In the genomic region with DNA sequence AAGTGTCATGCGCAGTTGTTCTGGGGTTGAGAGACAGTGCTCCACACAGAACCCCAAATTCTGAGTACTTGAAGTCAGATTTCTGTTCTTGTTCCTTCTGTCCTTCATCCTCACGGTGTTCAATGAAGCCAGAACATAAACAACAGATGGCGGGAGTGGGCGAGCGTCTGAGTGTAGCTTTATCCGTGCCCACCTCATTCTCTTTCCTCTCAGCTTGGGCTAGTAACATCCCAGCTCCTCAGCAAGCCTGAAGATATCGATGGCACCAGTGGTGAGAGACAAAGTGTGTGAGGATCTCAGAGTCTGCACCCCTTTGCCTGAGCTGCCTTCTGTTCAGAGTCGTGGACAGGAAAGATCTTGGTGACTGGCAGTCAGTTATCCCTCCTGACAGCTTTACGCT, we compare ENCODE assay signal across 27 mouse cellular contexts. TPM values are rescaled to one million over a fixed set of nuclear protein-coding genes. Genes with fewer than 3 reads are reported as not detected.
A peak's percentile ranks its signal among the peaks of the same experiment; 100 is the strongest.
DNase-seq lines count a peak whose midpoint lies in the region; ATAC-seq and TF ChIP-seq lines count a peak whose summit lies in the region.
"Had no signal": no experiment of that assay in that cellular context is flagged by ENCODE, and none has a peak within 500 bp of the region (broad histone marks: within the 10 kb centered on the region; RNA-seq: fewer than 3 reads in every experiment).

No protein-coding gene starts in this region.

- no peak for TF ChIP-seq CTCF in layer of hippocampus, adult 2 months (conservative IDR thresholded peaks at IDR 0.05)
- TF ChIP-seq CTCF in left cerebral cortex, adult 2 months (IDR thresholded peaks at IDR 0.05) = no peak

- no peak overlapping the region for H3K27ac ChIP-seq in layer of hippocampus, adult 2 months
- H3K27ac ChIP-seq in left cerebral cortex, adult 2 months = no peak overlapping the region
- no peak overlapping the region for H3K27ac ChIP-seq in hindbrain, embryonic 16.5 days (ENCODE audit: low read depth, low read length)
- H3K27ac ChIP-seq: embryonic facial prominence, embryonic 10.5 days; midbrain, embryonic 15.5 days; neural tube, embryonic 15.5 days had no signal

- no peak overlapping the region for H3K4me3 ChIP-seq in layer of hippocampus, adult 2 months
- no peak overlapping the region for H3K4me3 ChIP-seq in left cerebral cortex, adult 2 months
- no peak overlapping the region for H3K4me3 ChIP-seq in hindbrain, embryonic 16.5 days (ENCODE audit: low read length)
- H3K4me3 ChIP-seq: embryonic facial prominence, embryonic 10.5 days; limb, embryonic 10.5 days; midbrain, embryonic 15.5 days; myocyte; neural tube, embryonic 15.5 days had no signal

- no peak overlapping the region for H3K4me2 ChIP-seq in hindbrain, embryonic 16.5 days (ENCODE audit: low read length)
- H3K4me2 ChIP-seq: midbrain, embryonic 15.5 days; neural tube, embryonic 15.5 days had no signal

- ATAC-seq in hindbrain, embryonic 16.5 days = no peak
- ATAC-seq: inflammation-experienced regulatory T-cells, adult 6 months; liver, postnatal 0 days; midbrain, embryonic 15.5 days had no signal

- H3K4me1 ChIP-seq in hindbrain, embryonic 16.5 days (ENCODE audit: control insufficient read depth, insufficient read depth, low read depth, low read length) = no peaks in the 10 kb centered on the region
- H3K4me1 ChIP-seq: midbrain, embryonic 15.5 days had no signal

- intact Hi-C loops in left cerebral cortex, adult 2 months (cut with DNase I) = loop anchor here (5.0 kb wide), 1 partner anchor 193 kb away; a partner anchor contains a TSS

- no peaks in the 10 kb centered on the region for H3K36me3 ChIP-seq in hindbrain, embryonic 16.5 days (ENCODE audit: control insufficient read depth, insufficient read depth, low read length)
- H3K36me3 ChIP-seq: embryonic facial prominence, embryonic 10.5 days; limb, embryonic 10.5 days; midbrain, embryonic 15.5 days; neural tube, embryonic 15.5 days had no signal

- no peaks in the 10 kb centered on the region for H3K9me3 ChIP-seq in hindbrain, embryonic 16.5 days (ENCODE audit: control insufficient read depth, low read length)
- H3K9me3 ChIP-seq: embryonic facial prominence, embryonic 10.5 days; limb, embryonic 10.5 days; midbrain, embryonic 15.5 days; neural tube, embryonic 15.5 days had no signal

- H3K27me3 ChIP-seq in hindbrain, embryonic 16.5 days (replicated peaks; ENCODE audit: control insufficient read depth, insufficient read depth, low read length) = no peaks in the 10 kb centered on the region
- H3K27me3 ChIP-seq: midbrain, embryonic 15.5 days; neural tube, embryonic 15.5 days had no signal

- WGBS in hindbrain, embryonic 16.5 days = 78% methylated on average over 9 of the region's 9 CpGs

- peak; percentile 42 to 80 for DNase-seq in frontal cortex, adult 2 months (ENCODE audit: extremely low spot score in 1 of 2, low spot score in 1 of 2)
- peak; percentile 23 to 61 for DNase-seq in layer of hippocampus, adult 2 months (ENCODE audit: low spot score in 2 of 2)
- peak; percentile 48 to 65 for DNase-seq in left cerebral cortex, adult 2 months (ENCODE audit: extremely low spot score in 1 of 2, low spot score in 2 of 2)
- DNase-seq in right cerebral cortex, postnatal 25 days = peak; percentile 54
- DNase-seq in kidney, adult 18-20 months = no peak
- no peak for DNase-seq in cerebellum, postnatal 14 days
- DNase-seq: cerebellum, adult 8-10 months; gastrocnemius, postnatal 36 days; kidney, adult 8-10 months; kidney, postnatal 36 days; liver, postnatal 0 days; spleen, adult 18-20 months; thymus, postnatal 4 days had no signal

- H3K9ac ChIP-seq in hindbrain, embryonic 16.5 days (ENCODE audit: low read depth, low read length) = no peak overlapping the region
- H3K9ac ChIP-seq: liver, postnatal 0 days; midbrain, embryonic 15.5 days; neural tube, embryonic 15.5 days had no signal

RNA-seq across cellular contexts. Expression of a gene that starts 42.3 kb away (rescaled TPM):
- polyA plus RNA-seq in frontal cortex, adult 2 months (2012; rRNA removed) = 0.08 and 0.11 TPM in 2 replicates
- total RNA-seq in layer of hippocampus, adult 2 months (2021) = not detected
- total RNA-seq in left cerebral cortex, adult 2 months (2021) = not detected
- 0.08 and 0.10 TPM in 2 replicates for polyA plus RNA-seq in hindbrain, embryonic 16.5 days (2015; fragmentation: Nextera tagmentation; extraction: Ambion mirVana)
- total RNA-seq: adrenal gland, adult 18-20 months; common myeloid progenitor, adult 5-6 weeks; gastrocnemius, postnatal 36 days; liver, adult 2 months; megakaryocyte-erythroid progenitor cell, adult 5-6 weeks had no signal
- polyA plus RNA-seq: C2C12; embryonic facial prominence, embryonic 10.5 days; forebrain, embryonic 11.5 days; heart, postnatal 0 days; inflammation-experienced regulatory T-cells, adult 6 months; limb, embryonic 10.5 days; liver, adult 2 months; liver, postnatal 0 days had no signal

RNA-seq across cellular contexts. Expression of a gene that starts 43.0 kb away (rescaled TPM):
- polyA plus RNA-seq in frontal cortex, adult 2 months (2012; rRNA removed) = 30.8 and 32.9 TPM in 2 replicates
- total RNA-seq in layer of hippocampus, adult 2 months (2021) = 10 to 100 TPM; 28.6 to 32.2 TPM
- 10 to 100 TPM; 30.5 to 31.7 TPM for total RNA-seq in left cerebral cortex, adult 2 months (2021)
- polyA plus RNA-seq in hindbrain, embryonic 16.5 days (2015; fragmentation: Nextera tagmentation; extraction: Ambion mirVana) = 99.8 and 124 TPM in 2 replicates

Comparison
In these comparisons a context has a peak if more than half of its experiments do, and no peak if none do; other contexts are left out.
1. DNase-seq: peak in frontal cortex, adult 2 months (2 of 2), layer of hippocampus, adult 2 months (2 of 2), left cerebral cortex, adult 2 months (2 of 2) and right cerebral cortex, postnatal 25 days (single experiment); none in kidney, adult 18-20 months (single experiment) and cerebellum, postnatal 14 days (0 of 2).